Mouse (Mus musculus) E14TG2a.4 (cell line): ENCODE results near the gene Lrp11.
A peak's percentile ranks its signal among the peaks of the same experiment; 100 is the strongest.

Source experiments
- CTCF ChIP-seq: conservative IDR thresholded peaks from 2 replicates; pipeline ENCODE4 v1.5.1; 2014; ENCODE audit warnings: low read length
- NANOG ChIP-seq: IDR thresholded peaks from 2 replicates; pipeline ENCODE4 v1.6.1; 2014; ENCODE audit warnings: borderline replicate concordance, low read length, mixed read lengths
- POU5F1 ChIP-seq: IDR thresholded peaks from 2 replicates; pipeline ENCODE4 v1.6.1; 2014; ENCODE audit warnings: low read length, borderline replicate concordance

GRCm38 (mm10) chr10:7619821-7620241 is 30.2 kb downstream of the Lrp11 start:
- TF ChIP-seq CTCF: no peak
- TF ChIP-seq POU5F1: no peak
- TF ChIP-seq NANOG: peak; percentile 65
